Mouse (Mus musculus): ENCODE data around the gene Ica1. TPM values are rescaled to one million over a fixed set of nuclear protein-coding genes. Genes with fewer than 3 reads are reported as not detected.

The Ica1 gene
- polyA plus RNA-seq, 1 experiment from 2014 or later, result 35.4 TPM

GRCm38 (mm10) chr6:8644703-8645102, 133.6 kb downstream of the Ica1 start:
- no peaks in the 10 kb centered on the region for H3K36me3 ChIP-seq (ENCODE audit: insufficient read depth)
- no peak overlapping the region for H3K4me3 ChIP-seq (ENCODE audit: low read depth, low read length)
- H3K9me3 ChIP-seq (ENCODE audit: low read depth, low read length), result no peaks in the 10 kb centered on the region
- TF ChIP-seq CTCF (IDR thresholded peaks at IDR 0.05; ENCODE audit: low read depth), result no peak
- H3K9ac ChIP-seq, result no peak overlapping the region
- ATAC-seq (ENCODE audit: insufficient read depth), result no peak
- no peaks in the 10 kb centered on the region for H3K4me1 ChIP-seq (ENCODE audit: insufficient read depth)
- H3K27me3 ChIP-seq (ENCODE audit: insufficient read depth, low read length), result no peaks in the 10 kb centered on the region
- 79% methylated on average over 10 of the region's 10 CpGs for WGBS
- no peak overlapping the region for H3K27ac ChIP-seq (ENCODE audit: low read depth)
- no peak overlapping the region for H3K4me2 ChIP-seq
- no peak for DNase-seq

GRCm38 (mm10) chr6:8640863-8641262, 137.4 kb downstream of the Ica1 start:
- Histone ChIP-seq H3K4me1 (ENCODE audit: insufficient read depth) (no peaks in the 10 kb centered on the region), H3K27ac (ENCODE audit: low read depth) (no peak overlapping the region), H3K9ac (no peak overlapping the region), H3K4me2 (no peak overlapping the region), H3K36me3 (ENCODE audit: insufficient read depth) (no peaks in the 10 kb centered on the region), H3K27me3 (ENCODE audit: insufficient read depth, low read length) (no peaks in the 10 kb centered on the region), H3K4me3 (ENCODE audit: low read depth, low read length) (no peak overlapping the region), H3K9me3 (ENCODE audit: low read depth, low read length) (no peaks in the 10 kb centered on the region)
- no peak for ATAC-seq (ENCODE audit: insufficient read depth)
- TF ChIP-seq CTCF (IDR thresholded peaks at IDR 0.05; ENCODE audit: low read depth), result no peak
- no peak for DNase-seq
- 80% methylated on average over 5 of the region's 5 CpGs for WGBS

- ATAC-seq (ENCODE audit: insufficient read depth) (no peak), DNase-seq (no peak)
- no peak overlapping the region for H3K9ac ChIP-seq
- no peaks in the 10 kb centered on the region for H3K27me3 ChIP-seq (ENCODE audit: insufficient read depth, low read length)
- H3K36me3 ChIP-seq (ENCODE audit: insufficient read depth), result no peaks in the 10 kb centered on the region
- 66% methylated on average over 2 of the region's 2 CpGs for WGBS
- no peaks in the 10 kb centered on the region for H3K9me3 ChIP-seq (ENCODE audit: low read depth, low read length)
- no peak overlapping the region for H3K4me2 ChIP-seq
- H3K4me1 ChIP-seq (ENCODE audit: insufficient read depth), result no peaks in the 10 kb centered on the region
- no peak overlapping the region for H3K27ac ChIP-seq (ENCODE audit: low read depth)
- no peak for TF ChIP-seq CTCF (IDR thresholded peaks at IDR 0.05; ENCODE audit: low read depth)
- no peak overlapping the region for H3K4me3 ChIP-seq (ENCODE audit: low read depth, low read length)
Measured at GRCm38 (mm10) chr6:8639526-8639925, 138.8 kb downstream of the Ica1 start.

- Histone ChIP-seq H3K4me3 (ENCODE audit: low read depth, low read length) (no peak overlapping the region), H3K4me1 (ENCODE audit: insufficient read depth) (no peaks in the 10 kb centered on the region), H3K36me3 (ENCODE audit: insufficient read depth) (no peaks in the 10 kb centered on the region), H3K9me3 (ENCODE audit: low read depth, low read length) (no peaks in the 10 kb centered on the region), H3K27ac (ENCODE audit: low read depth) (no peak overlapping the region), H3K27me3 (ENCODE audit: insufficient read depth, low read length) (no peaks in the 10 kb centered on the region), H3K4me2 (no peak overlapping the region), H3K9ac (no peak overlapping the region)
- WGBS, result 69% methylated on average over 4 of the region's 4 CpGs
- ATAC-seq (ENCODE audit: insufficient read depth) (no peak), DNase-seq (no peak)
- TF ChIP-seq CTCF (IDR thresholded peaks at IDR 0.05; ENCODE audit: low read depth), result no peak
Measured at GRCm38 (mm10) chr6:8638899-8639298, 139.4 kb downstream of the Ica1 start.

- WGBS, result 85% methylated on average over 4 of the region's 4 CpGs
- no peak for DNase-seq
- no peak overlapping the region for H3K27ac ChIP-seq (ENCODE audit: low read depth)
Measured at GRCm38 (mm10) chr6:8638122-8638521, 140.2 kb downstream of the Ica1 start.

GRCm38 (mm10) chr6:8632701-8633100, 145.6 kb downstream of the Ica1 start:
- WGBS, result 89% methylated on average over 4 of the region's 4 CpGs

More at GRCm38 (mm10) chr6:8638122-8638521, 140.2 kb downstream of the Ica1 start:
- Histone ChIP-seq H3K9ac (no peak overlapping the region), H3K9me3 (ENCODE audit: low read depth, low read length) (no peaks in the 10 kb centered on the region), H3K4me3 (ENCODE audit: low read depth, low read length) (no peak overlapping the region), H3K36me3 (ENCODE audit: insufficient read depth) (no peaks in the 10 kb centered on the region), H3K4me2 (no peak overlapping the region), H3K4me1 (ENCODE audit: insufficient read depth) (no peaks in the 10 kb centered on the region), H3K27me3 (ENCODE audit: insufficient read depth, low read length) (no peaks in the 10 kb centered on the region)
- no peak for ATAC-seq (ENCODE audit: insufficient read depth)
- no peak for TF ChIP-seq CTCF (IDR thresholded peaks at IDR 0.05; ENCODE audit: low read depth)

GRCm38 (mm10) chr6:8631986-8632632, 146.2 kb downstream of the Ica1 start:
- H3K4me2 ChIP-seq, result no peak overlapping the region
- no peaks in the 10 kb centered on the region for H3K4me1 ChIP-seq (ENCODE audit: insufficient read depth)
- no peak overlapping the region for H3K9ac ChIP-seq
- DNase-seq, result no peak
- H3K9me3 ChIP-seq (ENCODE audit: low read depth, low read length), result no peaks in the 10 kb centered on the region
- no peak for ATAC-seq (ENCODE audit: insufficient read depth)
- no peaks in the 10 kb centered on the region for H3K36me3 ChIP-seq (ENCODE audit: insufficient read depth)
- WGBS, result 45% methylated on average over 5 of the region's 5 CpGs
- H3K4me3 ChIP-seq (ENCODE audit: low read depth, low read length), result no peak overlapping the region
- H3K27ac ChIP-seq (ENCODE audit: low read depth), result no peak overlapping the region
- no peak for TF ChIP-seq CTCF (IDR thresholded peaks at IDR 0.05; ENCODE audit: low read depth)
- H3K27me3 ChIP-seq (ENCODE audit: insufficient read depth, low read length), result no peaks in the 10 kb centered on the region

More at GRCm38 (mm10) chr6:8632701-8633100, 145.6 kb downstream of the Ica1 start:
- no peak for ATAC-seq (ENCODE audit: insufficient read depth)
- Histone ChIP-seq H3K4me2 (no peak overlapping the region), H3K36me3 (ENCODE audit: insufficient read depth) (no peaks in the 10 kb centered on the region), H3K9ac (no peak overlapping the region), H3K27ac (ENCODE audit: low read depth) (no peak overlapping the region), H3K9me3 (ENCODE audit: low read depth, low read length) (no peaks in the 10 kb centered on the region), H3K4me3 (ENCODE audit: low read depth, low read length) (no peak overlapping the region), H3K27me3 (ENCODE audit: insufficient read depth, low read length) (no peaks in the 10 kb centered on the region), H3K4me1 (ENCODE audit: insufficient read depth) (no peaks in the 10 kb centered on the region)
- no peak for TF ChIP-seq CTCF (IDR thresholded peaks at IDR 0.05; ENCODE audit: low read depth)
- DNase-seq, result no peak
